ENCODE assay signal across 11 mouse cellular contexts in genomic region chr1:73532316-73532715, GRCm38 (mm10).
"Had no signal": no experiment of that assay in that cellular context is flagged by ENCODE, and none has a peak within 500 bp of the region (broad histone marks: within the 10 kb centered on the region; RNA-seq: fewer than 3 reads in every experiment).

No protein-coding gene starts in this region.

- ATAC-seq: midbrain, embryonic 16.5 days had no signal

- DNase-seq: kidney, postnatal 10 days; kidney, postnatal 4 days; left cerebral cortex, postnatal 4 days; lung, embryonic 14.5 days; lung, postnatal 10 days; lung, postnatal 4 days; right cerebral cortex, adult 18-20 months; right cerebral cortex, postnatal 25 days; thymus, adult 18-20 months; thymus, postnatal 14 days had no signal
